Mouse (Mus musculus) limb, embryonic 10.5 days (tissue): ENCODE data around the gene Mark3. TPM values are rescaled to one million over a fixed set of nuclear protein-coding genes. Genes with fewer than 3 reads are reported as not detected.

Experiments
- DNase-seq: peaks from one replicate; pipeline ENCODE4 v3.0.0-alpha.2; 2017; ENCODE audit warnings: low spot score
- H3K27ac ChIP-seq: fragments of 300-500 bp; sonication (generic); 2 replicates; pipeline ENCODE4 v1.5.1; 2016; ENCODE audit warnings: mild to moderate bottlenecking
- H3K27me3 ChIP-seq: fragments of 300-500 bp; sonication (generic); 2 replicates; pipeline ENCODE4 v1.6.1; 2016; ENCODE audit warnings: low read depth, mild to moderate bottlenecking; ENCODE audit not compliant: poor library complexity, severe bottlenecking
- H3K36me3 ChIP-seq: fragments of 300-500 bp; sonication (generic); 2 replicates; pipeline ENCODE4 v1.6.1; 2016; ENCODE audit warnings: mild to moderate bottlenecking, moderate library complexity
- H3K4me1 ChIP-seq: fragments of 300-500 bp; sonication (generic); 2 replicates; pipeline ENCODE4 v1.6.1; 2016
- H3K4me3 ChIP-seq: fragments of 300-500 bp; sonication (generic); 2 replicates; pipeline ENCODE4 v1.5.1; 2016; ENCODE audit warnings: mild to moderate bottlenecking, moderate library complexity
- H3K9me3 ChIP-seq: fragments of 300-500 bp; sonication (generic); replicated peaks from 2 replicates; pipeline ENCODE4 v1.6.1; 2016; ENCODE audit warnings: mild to moderate bottlenecking
- WGBS: fragments of 180-500 bp; shearing (Covaris S2); methylation state at CpG from one replicate; pipeline ENCODE4 v1.1.7; 2016; 5-methylcytosine and 5-hydroxymethylcytosine counted together
- polyA plus RNA-seq: library from polyadenylated mRNA; unstranded; fragments of >200 nt; fragmentation: Nextera tagmentation; extraction: Ambion mirVana; gene quantifications from 2 replicates; pipeline ENCODE4 v1.2.1, GENCODE M21; 2016

Gene Mark3
- polyA plus RNA-seq, 1 experiment from 2014 or later, result 50.6 TPM

DNA sequence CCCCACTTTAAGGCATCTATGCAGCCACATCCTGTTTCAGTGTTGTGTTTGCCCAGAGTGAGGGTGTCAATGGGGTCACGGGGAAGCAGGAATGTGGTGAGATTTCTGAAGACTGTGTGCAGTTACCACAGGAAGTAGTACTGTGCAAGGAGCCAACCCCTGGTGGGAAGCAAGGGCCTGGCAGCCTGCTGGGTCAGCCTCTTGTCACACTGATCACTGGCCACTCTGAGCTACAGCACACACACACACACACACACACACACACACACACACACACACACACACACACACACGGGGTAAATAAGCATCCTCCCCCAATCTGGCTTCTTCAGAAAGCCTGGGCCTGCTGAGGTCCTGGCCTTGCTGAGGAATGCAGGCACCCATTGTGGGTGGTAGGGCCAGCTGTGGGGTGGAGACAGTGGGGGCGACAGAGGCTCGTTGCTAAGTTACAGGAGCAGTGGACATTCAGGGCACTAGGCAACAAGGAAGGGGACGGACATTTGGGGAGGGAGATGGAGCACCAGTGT, 117.1 kb downstream of the Mark3 start:
- Histone ChIP-seq H3K27me3 (no peaks in the 10 kb centered on the region), H3K9me3 (no peaks in the 10 kb centered on the region), H3K27ac (peak overlapping the region; percentile 47), H3K4me3 (no peak overlapping the region), H3K4me1 (peaks cover 52% of the 10 kb centered on the region), H3K36me3 (no peaks in the 10 kb centered on the region)
- WGBS, result 40% methylated on average over 5 of the region's 5 CpGs
- DNase-seq, result no peak

DNA sequence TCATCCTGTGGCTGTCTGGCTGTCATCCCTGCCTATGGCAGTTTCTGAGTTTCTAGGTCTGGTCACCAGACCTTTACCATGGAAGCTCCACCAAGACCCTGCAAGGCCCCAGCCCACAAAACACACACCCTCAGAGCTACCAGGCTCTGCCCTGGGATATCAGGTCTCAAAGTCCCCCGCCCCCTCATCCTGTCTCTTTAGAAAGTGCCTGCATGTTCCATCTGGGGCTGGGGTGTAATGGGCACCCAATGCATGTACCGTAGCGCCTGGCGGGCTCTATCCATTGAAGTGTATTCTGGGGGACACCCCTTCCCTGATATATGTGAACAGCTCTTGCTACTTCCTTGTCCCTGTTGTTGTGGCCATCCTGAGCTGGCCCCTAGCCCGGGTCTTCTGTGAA, 118.6 kb downstream of the Mark3 start:
- H3K4me1 ChIP-seq, result peaks cover 52% of the 10 kb centered on the region
- 85% methylated on average over 5 of the region's 5 CpGs for WGBS
- DNase-seq, result no peak
- no peaks in the 10 kb centered on the region for H3K9me3 ChIP-seq
- H3K27me3 ChIP-seq, result no peaks in the 10 kb centered on the region
- peak overlapping the region; percentile 77 for H3K27ac ChIP-seq
- no peaks in the 10 kb centered on the region for H3K36me3 ChIP-seq
- no peak overlapping the region for H3K4me3 ChIP-seq

DNA sequence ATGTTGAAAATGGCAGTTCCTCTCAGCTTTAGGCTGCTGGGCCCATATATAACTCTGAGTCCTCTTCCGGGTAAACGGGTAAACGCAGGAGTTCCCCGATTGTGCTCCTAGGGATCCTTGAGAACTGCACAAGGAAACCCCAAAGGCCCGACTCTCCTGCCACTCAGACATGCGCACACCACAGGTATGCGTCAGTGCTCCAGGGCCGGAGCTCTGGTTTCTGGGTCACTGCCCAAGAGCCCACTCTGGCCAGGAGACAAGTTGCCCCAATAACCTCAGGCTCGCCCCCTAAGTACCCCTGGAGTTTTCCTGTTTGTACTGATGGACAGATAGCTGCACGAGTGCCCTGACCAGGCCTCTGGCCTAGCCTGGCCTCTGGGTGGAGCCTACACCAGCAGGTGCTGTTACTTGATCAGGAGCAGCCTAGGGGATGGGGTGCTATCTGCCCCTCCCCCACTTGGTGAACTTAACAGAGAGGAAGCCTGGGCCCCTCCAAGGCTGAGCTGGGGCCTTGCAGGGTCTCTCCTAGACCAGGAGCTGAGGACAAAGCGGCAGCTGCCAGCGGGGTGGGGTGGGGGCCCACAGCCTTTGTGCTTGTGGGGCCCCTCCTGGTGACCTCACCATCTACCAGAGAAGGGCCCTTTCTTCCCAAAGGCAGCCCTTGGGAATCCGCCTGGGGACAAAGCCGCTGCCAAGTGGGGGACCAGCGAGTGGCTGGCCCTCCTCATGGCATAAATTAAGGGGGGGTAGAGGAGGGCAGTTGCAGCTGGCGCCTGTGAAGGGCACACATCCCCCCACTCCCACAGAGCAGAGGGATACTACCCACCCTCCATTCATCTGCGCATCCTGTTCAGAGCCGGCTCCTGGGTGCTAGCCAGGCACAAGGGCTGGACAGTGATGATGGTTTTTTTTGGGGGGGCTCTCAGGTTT, 119.3 kb downstream of the Mark3 start:
- H3K9me3 ChIP-seq, result no peaks in the 10 kb centered on the region
- no peak for DNase-seq
- 42% methylated on average over 18 of the region's 18 CpGs for WGBS
- peaks cover 52% of the 10 kb centered on the region for H3K4me1 ChIP-seq
- peak overlapping the region; percentile 77 for H3K27ac ChIP-seq
- H3K27me3 ChIP-seq, result no peaks in the 10 kb centered on the region
- no peaks in the 10 kb centered on the region for H3K36me3 ChIP-seq
- H3K4me3 ChIP-seq, result peak overlapping the region; percentile 9; the same call in 1 of the 2 replicates

DNA sequence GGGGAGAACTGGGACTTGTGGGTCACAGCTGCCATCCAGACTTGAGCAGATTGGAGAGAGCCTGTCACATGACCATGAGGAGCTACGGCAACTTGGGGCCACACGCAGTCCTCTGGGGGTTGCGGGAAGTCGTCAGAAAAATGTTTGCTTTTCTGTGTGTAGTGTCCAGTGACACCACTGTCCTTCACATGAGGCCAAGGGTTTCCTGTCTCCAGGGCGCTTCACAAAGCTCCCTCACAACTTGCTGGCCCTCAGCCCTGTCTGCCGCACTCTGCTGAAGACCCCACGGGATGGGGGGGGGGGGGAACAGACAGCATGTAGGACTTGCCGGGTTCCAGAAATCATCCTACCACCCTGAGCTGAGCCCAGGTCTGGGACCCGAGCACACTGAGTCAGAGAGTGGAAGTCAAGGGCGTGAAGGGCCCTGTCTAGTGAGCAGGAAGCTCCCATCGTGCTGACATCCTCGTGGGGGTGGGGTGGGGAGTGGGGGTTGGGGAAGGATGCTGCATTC, 120.0 kb downstream of the Mark3 start:
- Histone ChIP-seq H3K9me3 (no peaks in the 10 kb centered on the region), H3K27me3 (no peaks in the 10 kb centered on the region), H3K36me3 (no peaks in the 10 kb centered on the region), H3K4me1 (peaks cover 52% of the 10 kb centered on the region), H3K27ac (peak overlapping the region; percentile 77), H3K4me3 (no peak overlapping the region)
- 29% methylated on average over 12 of the region's 12 CpGs for WGBS
- no peak for DNase-seq

DNA sequence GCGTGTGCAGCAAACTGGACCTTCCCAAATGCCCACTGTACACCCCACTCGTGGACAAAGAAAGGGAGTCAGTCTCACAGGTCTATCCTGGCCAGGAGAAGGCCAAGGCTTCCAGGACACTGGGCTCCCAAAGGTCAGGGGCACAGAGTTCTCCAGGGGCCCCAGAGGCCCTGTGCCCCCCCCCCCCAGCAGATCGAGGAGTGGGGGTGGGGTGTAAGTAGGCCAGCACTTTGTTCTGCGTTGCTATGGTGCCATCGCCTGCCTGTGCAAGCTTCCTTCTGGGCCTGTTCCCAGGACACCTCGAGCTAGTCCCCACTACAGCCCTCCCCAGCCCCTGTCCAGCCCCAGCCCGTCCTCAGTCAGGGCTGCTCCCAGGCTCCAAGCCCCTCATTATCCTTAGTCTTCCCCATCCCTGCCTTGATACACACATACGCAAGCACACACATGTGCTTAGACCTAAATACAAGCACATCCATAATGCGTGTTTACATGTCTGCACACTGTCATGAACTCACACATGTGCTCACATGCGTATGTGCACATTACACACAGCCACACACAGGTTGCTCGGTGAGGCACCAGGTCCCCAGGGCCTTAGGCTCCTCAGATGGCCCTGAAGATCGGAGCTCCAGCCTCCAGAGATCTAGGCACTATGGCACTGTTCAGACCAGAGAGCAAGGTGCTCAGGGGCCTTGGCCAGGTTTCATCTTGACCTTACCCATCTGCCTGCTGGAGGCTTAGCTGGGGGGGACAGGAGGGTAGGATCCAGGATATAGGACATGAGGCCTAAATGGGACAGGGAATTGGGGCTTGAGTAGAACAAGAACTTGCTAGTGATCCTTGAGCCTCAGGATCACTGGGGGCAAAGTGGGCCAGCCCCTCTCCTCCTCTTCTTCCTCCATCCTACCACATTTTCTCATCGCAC, 120.8 kb downstream of the Mark3 start:
- H3K9me3 ChIP-seq, result no peaks in the 10 kb centered on the region
- peak overlapping the region; percentile 77 for H3K27ac ChIP-seq
- no peaks in the 10 kb centered on the region for H3K27me3 ChIP-seq
- no peak for DNase-seq
- H3K36me3 ChIP-seq, result no peaks in the 10 kb centered on the region
- peaks cover 52% of the 10 kb centered on the region for H3K4me1 ChIP-seq
- no peak overlapping the region for H3K4me3 ChIP-seq
- WGBS, result 60% methylated on average over 13 of the region's 13 CpGs

DNA sequence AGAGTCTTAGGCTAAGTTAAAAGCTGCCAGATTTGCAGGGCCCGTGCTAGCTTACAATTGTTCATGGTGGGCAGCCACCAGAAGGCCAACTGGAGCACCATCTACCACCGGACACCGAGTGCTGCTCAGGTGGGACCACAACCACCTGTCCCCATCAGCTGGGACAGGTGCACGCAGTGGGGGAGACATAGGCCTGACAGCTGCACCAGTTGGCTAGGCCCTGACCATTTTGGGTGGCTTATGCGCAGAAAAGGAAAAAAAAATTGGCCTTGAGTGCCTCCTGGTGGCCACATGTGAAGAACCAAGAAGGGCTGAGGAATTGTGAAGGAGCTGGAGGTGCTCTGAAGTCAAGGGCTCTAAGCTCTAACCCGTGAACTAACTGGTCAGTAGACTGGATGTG, 121.9 kb downstream of the Mark3 start:
- Histone ChIP-seq H3K9me3 (no peaks in the 10 kb centered on the region), H3K4me3 (no peak overlapping the region), H3K36me3 (no peaks in the 10 kb centered on the region), H3K27ac (no peak overlapping the region), H3K27me3 (no peaks in the 10 kb centered on the region), H3K4me1 (peaks cover 42% of the 10 kb centered on the region)
- WGBS, result 27% methylated on average over 6 of the region's 6 CpGs
- DNase-seq, result peak; percentile 73

DNA sequence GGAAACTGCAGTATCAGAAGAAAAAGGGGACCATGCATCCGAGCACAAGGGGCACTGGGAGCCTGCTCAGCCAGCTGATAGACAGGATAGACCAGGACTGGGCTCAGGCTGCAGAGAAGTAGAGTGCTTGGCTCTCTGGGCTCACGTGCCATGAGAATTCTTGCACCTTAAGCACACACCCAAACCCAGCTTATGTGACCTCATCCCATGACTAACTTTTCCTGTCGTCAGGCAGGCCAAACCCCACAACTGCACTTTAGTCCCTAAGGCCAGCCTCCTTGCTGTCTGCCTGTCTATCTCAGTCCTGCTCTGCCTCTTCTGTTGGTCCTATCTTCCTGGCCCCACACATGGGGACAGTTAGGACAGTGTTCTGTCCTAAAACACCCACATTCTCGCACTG, 123.4 kb downstream of the Mark3 start:
- 62% methylated on average over 4 of the region's 4 CpGs for WGBS

DNA sequence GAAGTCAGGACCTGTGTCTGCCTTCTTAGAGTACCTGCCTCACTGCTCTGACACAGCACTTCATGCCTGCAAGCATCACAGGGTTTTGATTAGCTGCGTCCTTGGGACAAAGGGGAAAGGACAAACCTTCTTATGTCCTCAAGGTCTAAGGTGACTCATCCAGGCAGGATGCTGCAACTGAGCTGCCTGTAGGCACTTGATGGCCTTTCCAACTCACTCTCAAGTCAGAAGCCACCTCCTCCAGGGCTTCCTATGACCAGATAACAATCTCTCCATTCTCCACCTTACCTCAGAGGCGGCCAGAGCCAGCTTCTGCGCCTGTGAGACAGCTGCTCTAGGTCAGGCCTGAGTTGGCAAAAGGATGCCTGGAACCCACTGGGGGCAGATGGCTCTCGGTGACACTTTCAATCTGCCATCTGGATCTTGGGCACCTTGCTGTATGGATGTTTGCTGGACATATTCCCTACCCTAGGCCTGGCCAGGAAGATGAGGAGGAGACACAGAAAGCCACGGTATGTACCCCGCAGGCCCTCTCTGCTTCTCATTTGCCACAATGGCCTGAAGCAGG, 124.1 kb downstream of the Mark3 start:
- Histone ChIP-seq H3K9me3 (no peaks in the 10 kb centered on the region), H3K4me1 (peaks cover 23% of the 10 kb centered on the region), H3K27me3 (no peaks in the 10 kb centered on the region), H3K27ac (no peak overlapping the region), H3K36me3 (no peaks in the 10 kb centered on the region), H3K4me3 (no peak overlapping the region)
- DNase-seq, result no peak
- WGBS, result 88% methylated on average over 6 of the region's 6 CpGs

More for the DNA sequence above, 123.4 kb downstream of the Mark3 start:
- H3K9me3 ChIP-seq, result no peaks in the 10 kb centered on the region
- no peak overlapping the region for H3K4me3 ChIP-seq
- no peak overlapping the region for H3K27ac ChIP-seq
- no peak for DNase-seq
- no peaks in the 10 kb centered on the region for H3K27me3 ChIP-seq
- H3K4me1 ChIP-seq, result peaks cover 27% of the 10 kb centered on the region
- no peaks in the 10 kb centered on the region for H3K36me3 ChIP-seq

DNA sequence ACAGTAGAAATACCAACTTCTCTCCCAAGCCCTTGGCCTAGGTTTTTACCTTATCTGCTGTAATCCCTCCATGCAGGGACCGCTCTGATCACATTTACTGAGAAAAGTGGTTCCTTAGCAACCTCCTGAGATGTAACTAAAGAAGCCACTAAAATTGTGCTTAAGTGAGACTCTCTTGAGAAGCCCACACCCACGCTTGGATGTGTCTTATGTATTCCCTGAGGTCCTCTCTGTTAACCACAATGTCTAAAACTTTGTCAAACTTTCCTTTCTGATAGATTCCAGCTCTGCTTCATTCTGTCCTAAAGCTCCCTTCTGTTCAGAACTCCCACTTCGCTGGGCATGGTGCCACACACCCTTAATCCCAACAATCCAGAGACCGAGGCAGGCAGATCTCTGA, 125.2 kb downstream of the Mark3 start:
- WGBS, result 91% methylated on average over 4 of the region's 4 CpGs
- Histone ChIP-seq H3K36me3 (no peaks in the 10 kb centered on the region), H3K27me3 (no peaks in the 10 kb centered on the region), H3K9me3 (no peaks in the 10 kb centered on the region), H3K4me1 (peaks cover 15% of the 10 kb centered on the region), H3K27ac (no peak overlapping the region), H3K4me3 (no peak overlapping the region)
- no peak for DNase-seq

DNA sequence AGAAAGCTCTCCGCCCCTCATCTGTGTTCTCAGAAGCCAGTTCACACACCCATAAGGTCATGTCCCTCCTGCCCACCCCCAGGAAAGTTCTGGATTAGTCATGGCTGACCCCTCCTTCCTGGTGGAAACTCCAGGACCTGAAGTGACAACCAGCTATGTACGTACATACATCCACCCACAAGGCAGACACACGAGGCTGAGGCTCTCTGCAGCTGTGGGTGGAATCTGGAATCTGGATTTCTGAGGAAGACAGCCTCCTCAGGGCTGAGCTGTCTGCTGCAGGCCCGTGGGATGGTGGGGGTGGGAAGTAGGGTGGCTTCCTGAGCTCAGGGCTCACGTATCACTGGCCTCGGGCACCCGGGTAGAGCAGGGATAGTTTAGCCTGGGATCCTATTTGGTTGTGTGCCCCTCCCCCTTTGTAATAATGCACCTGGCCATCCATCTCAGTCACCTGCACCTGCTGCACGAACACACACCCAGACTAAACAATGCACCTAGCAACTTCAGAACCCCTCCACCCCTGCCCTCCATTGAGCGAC, 126.7 kb downstream of the Mark3 start:
- H3K4me1 ChIP-seq, result peaks cover 17% of the 10 kb centered on the region
- no peak overlapping the region for H3K4me3 ChIP-seq
- H3K27ac ChIP-seq, result no peak overlapping the region
- DNase-seq, result no peak
- 72% methylated on average over 9 of the region's 9 CpGs for WGBS
- H3K9me3 ChIP-seq, result no peaks in the 10 kb centered on the region
- no peaks in the 10 kb centered on the region for H3K27me3 ChIP-seq
- no peaks in the 10 kb centered on the region for H3K36me3 ChIP-seq

DNA sequence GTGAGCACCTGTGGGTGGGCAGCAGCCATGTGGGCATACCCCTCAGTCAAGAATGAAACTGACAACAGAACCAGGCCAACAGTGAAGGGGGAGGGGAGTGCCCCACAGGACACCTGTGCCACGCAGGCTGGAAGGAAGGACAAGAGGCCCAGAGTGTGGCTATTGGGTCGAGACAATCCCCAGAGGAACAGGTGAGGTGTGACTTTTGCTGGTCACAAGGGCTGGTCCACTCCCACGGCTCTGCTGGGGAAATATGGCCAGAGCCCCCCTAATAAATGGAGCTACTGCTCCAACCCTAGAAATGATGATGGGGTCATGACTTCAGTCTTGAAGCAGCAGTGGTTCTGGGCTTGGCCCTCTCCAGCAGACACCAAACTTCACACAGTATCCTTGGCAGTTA, 129.0 kb downstream of the Mark3 start:
- Histone ChIP-seq H3K4me1 (peaks cover 17% of the 10 kb centered on the region), H3K27ac (no peak overlapping the region), H3K4me3 (no peak overlapping the region), H3K9me3 (no peaks in the 10 kb centered on the region), H3K36me3 (peaks cover 17% of the 10 kb centered on the region), H3K27me3 (no peaks in the 10 kb centered on the region)
- 85% methylated on average over 3 of the region's 3 CpGs for WGBS
- no peak for DNase-seq

DNA sequence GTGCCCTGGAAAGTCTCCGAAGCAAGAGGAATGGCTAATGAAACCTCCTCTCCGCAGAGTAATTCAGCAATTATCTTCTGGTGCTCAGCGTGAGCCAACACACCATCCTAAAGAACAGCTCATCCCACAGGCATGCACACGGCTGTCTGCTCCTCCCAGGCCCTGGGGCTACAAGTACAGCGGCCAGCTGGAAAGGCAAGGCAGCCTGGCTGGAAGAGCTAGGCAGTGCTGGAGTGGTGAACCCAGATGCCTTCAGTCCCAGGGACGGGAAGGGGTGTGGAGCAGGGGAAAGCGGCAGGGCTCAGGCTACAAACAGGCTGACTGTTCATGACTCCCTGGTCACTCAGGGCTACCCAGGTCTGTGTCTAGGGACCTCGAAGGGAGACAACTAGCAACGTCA, 130.3 kb downstream of the Mark3 start:
- no peak overlapping the region for H3K27ac ChIP-seq
- no peak for DNase-seq
- H3K27me3 ChIP-seq, result no peaks in the 10 kb centered on the region
- H3K36me3 ChIP-seq, result peaks cover 30% of the 10 kb centered on the region
- no peaks in the 10 kb centered on the region for H3K9me3 ChIP-seq
- H3K4me3 ChIP-seq, result no peak overlapping the region
- peaks cover 17% of the 10 kb centered on the region for H3K4me1 ChIP-seq
- 56% methylated on average over 9 of the region's 9 CpGs for WGBS
